Mouse (Mus musculus) bone marrow macrophage, adult 2 months (primary cell): ENCODE results near the gene Ppme1. TPM values are rescaled to one million over a fixed set of nuclear protein-coding genes. Genes with fewer than 3 reads are reported as not detected.
A peak's percentile ranks its signal among the peaks of the same experiment; 100 is the strongest.

Experiments
- H3K27ac ChIP-seq: 2 replicates; pipeline ENCODE4 v1.5.1; 2012; ENCODE audit warnings: low read depth, low read length; ENCODE audit not compliant: insufficient read depth
- H3K4me1 ChIP-seq: 2 replicates; pipeline ENCODE4 v1.6.1; 2012; ENCODE audit warnings: low read length; ENCODE audit not compliant: control insufficient read depth, insufficient read depth
- H3K4me3 ChIP-seq: 2 replicates; pipeline ENCODE4 v1.5.1; 2012; ENCODE audit warnings: mild to moderate bottlenecking, low read length, moderate library complexity; ENCODE audit not compliant: insufficient read depth
- CTCF ChIP-seq: IDR thresholded peaks from 2 replicates; pipeline ENCODE4 v1.5.1; 2012; ENCODE audit warnings: low read depth, mild to moderate bottlenecking, low read length, moderate library complexity
- POLR2A ChIP-seq: IDR thresholded peaks from 2 replicates; pipeline ENCODE4 v1.6.1; 2012; ENCODE audit warnings: mild to moderate bottlenecking, low read depth, low read length, borderline replicate concordance
- polyA plus RNA-seq: library from polyadenylated mRNA; stranded (reverse); fragments of >200 nt; gene quantifications from 2 replicates; pipeline ENCODE4 v1.2.4, GENCODE M21; 2012; ENCODE audit not compliant: missing spikeins, insufficient read depth, insufficient read length

Ppme1 gene
- 21.1 and 23.6 TPM in 2 replicates for polyA plus RNA-seq

DNA sequence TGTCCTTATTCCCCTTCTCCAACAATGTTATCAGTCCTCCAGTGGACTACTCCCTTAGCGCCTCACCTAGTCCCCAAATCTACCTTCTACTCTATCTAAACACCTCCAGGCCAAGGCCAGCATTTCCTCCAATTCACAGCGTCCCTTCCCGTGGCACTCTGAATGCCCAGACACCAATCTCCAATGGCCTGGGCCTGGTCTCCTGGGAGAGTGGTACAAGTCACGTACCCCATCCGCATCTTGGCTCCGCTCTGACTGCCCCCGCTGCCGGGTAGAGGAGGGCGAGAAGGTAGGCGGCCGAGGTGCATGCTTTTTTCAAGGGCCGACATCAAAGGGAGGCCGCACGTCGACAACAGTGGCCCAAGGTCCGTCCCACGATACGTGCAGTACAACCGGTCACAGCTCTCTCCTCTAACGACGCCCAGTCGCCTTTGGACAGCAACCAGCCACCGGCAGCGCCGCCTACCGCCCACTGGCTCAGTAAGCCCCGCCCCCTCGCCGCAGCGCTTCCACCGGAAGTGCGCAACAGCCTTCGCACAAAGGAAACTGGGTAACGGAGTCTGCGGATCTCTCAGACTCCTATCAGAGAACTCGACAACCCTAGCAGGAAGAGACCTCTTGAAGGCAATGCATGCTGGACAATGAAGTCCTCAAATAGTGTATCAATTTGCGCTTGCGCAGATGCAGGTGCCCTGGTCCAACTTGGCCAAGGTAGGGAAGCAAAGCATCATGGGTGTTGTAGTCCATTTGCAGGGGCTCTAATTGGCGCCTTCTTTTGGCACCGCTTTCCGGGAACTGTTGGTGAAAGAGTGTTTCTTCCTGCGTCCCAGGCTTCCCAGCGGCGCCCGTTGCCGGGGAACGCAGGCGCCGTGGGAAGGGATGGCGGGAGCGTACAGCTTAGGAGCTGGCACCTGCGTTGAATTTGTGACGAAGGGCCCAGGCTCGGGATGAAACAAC is at the start of gene Ppme1, which contains the start of gene C2cd3:
Ppme1 (minus strand) TSS at position 813 of the 957 bp plus-strand sequence.
C2cd3 (plus strand) TSS at position 739 of the 957 bp plus-strand sequence.
- no peak for TF ChIP-seq CTCF
- TF ChIP-seq POLR2A, result no peak
- Histone ChIP-seq H3K4me3 (peak within 1 kb of the TSS; percentile 79), H3K27ac (peak within 1 kb of the TSS; percentile 45)

GRCm38 (mm10) chr7:100408684-100409083 is 36.6 kb upstream of the Ppme1 start:
- Histone ChIP-seq H3K4me1 (no peaks in the 10 kb centered on the region), H3K27ac (no peak overlapping the region), H3K4me3 (no peak overlapping the region)
- TF ChIP-seq POLR2A (no peak), CTCF (no peak)

More for the DNA sequence above, at the start of gene Ppme1, which contains the start of gene C2cd3:
- H3K4me1 ChIP-seq, result peaks cover 6% of the 10 kb centered on the region; the same call in 1 of the 2 replicates

DNA sequence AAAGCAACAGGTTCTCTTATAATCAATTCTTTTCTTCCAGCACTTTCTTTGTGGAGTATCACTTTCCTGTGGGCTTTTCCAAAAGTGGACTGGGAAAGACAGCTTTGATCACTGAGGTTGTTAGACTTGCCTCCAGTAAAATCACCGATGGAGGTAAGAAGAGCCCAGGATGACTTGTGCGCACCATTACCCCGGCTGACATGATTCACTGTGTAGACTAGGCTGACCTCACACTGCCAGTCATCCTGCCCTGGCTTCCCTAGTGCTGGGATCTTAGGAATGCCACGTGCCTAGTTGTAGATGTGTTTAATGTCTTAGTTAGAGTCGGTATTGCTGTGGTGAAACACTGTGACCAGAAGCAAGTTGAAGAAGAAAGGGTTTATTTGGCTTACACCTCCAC is 35.6 kb upstream of the Ppme1 start:
- Histone ChIP-seq H3K27ac (no peak overlapping the region), H3K4me3 (no peak overlapping the region)
- no peak for TF ChIP-seq CTCF
- no peak for TF ChIP-seq POLR2A

GRCm38 (mm10) chr7:100402715-100403114 is 30.6 kb upstream of the Ppme1 start:
- no peak overlapping the region for H3K27ac ChIP-seq
- peaks cover 2% of the 10 kb centered on the region; the same call in 1 of the 2 replicates for H3K4me1 ChIP-seq
- H3K4me3 ChIP-seq, result no peak overlapping the region
- TF ChIP-seq POLR2A (no peak), CTCF (no peak)

More for the DNA sequence above, 35.6 kb upstream of the Ppme1 start:
- peaks cover 1% of the 10 kb centered on the region; the same call in 1 of the 2 replicates for H3K4me1 ChIP-seq

GRCm38 (mm10) chr7:100400899-100401539 is 28.9 kb upstream of the Ppme1 start:
- H3K4me3 ChIP-seq, result no peak overlapping the region
- H3K27ac ChIP-seq, result no peak overlapping the region
- TF ChIP-seq CTCF (no peak), POLR2A (no peak)
- peaks cover 2% of the 10 kb centered on the region; the same call in 1 of the 2 replicates for H3K4me1 ChIP-seq

- H3K4me3 ChIP-seq, result no peak overlapping the region
- H3K4me1 ChIP-seq, result peaks cover 2% of the 10 kb centered on the region; the same call in 1 of the 2 replicates
- no peak for TF ChIP-seq POLR2A
- no peak for TF ChIP-seq CTCF
- no peak overlapping the region for H3K27ac ChIP-seq
Measured at GRCm38 (mm10) chr7:100399231-100399913, 27.3 kb upstream of the Ppme1 start.

DNA sequence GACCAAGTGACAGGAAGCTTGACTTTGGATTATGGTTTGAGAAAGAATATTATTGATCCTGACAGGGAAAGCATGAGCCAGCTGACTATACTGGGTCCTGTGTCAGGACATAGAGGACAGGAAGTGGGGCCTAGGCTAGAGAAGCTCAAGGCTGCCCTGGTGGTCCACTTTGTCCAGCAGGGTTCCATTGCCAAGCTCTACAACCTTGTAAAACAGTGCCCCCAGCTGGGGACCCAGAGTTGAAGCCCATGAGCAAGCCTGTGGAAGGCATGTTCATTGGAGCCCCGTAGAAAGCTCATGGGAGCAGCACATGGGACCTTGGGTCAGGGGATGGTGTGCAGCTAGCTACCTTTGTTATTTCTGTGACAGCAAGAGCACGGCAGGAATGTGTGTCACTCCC is 20.2 kb upstream of the Ppme1 start:
- Histone ChIP-seq H3K4me3 (no peak overlapping the region), H3K4me1 (no peaks in the 10 kb centered on the region), H3K27ac (no peak overlapping the region)
- no peak for TF ChIP-seq POLR2A
- no peak for TF ChIP-seq CTCF

DNA sequence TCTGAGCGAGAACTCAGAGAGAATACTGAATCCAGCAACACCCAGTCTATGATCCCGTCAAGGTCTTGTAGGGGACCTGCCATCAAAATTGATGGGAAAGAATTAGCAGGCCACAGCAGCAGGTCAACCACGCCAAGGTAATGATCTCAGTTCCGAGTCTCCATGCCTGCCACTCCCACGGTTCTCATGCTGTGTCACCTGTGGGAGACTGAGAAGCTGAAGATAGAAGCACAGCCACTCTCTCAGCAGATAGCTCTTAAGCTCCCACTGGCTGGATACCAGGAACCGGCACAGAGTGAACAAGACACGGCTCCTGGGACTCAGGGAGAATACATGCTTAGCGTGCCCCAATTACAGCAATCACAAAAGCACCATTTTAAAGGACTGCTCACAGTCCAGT is 18.1 kb upstream of the Ppme1 start:
- H3K4me3 ChIP-seq, result no peak overlapping the region
- TF ChIP-seq CTCF (no peak), POLR2A (no peak)
- H3K27ac ChIP-seq, result no peak overlapping the region
- no peaks in the 10 kb centered on the region for H3K4me1 ChIP-seq

- Histone ChIP-seq H3K27ac (no peak overlapping the region), H3K4me1 (peaks cover 8% of the 10 kb centered on the region), H3K4me3 (no peak overlapping the region)
- TF ChIP-seq POLR2A (no peak), CTCF (no peak)
Measured at GRCm38 (mm10) chr7:100388174-100388573, 16.1 kb upstream of the Ppme1 start.
